Mouse (Mus musculus): ENCODE results near the gene Pex19.

Gene Pex19

DNA sequence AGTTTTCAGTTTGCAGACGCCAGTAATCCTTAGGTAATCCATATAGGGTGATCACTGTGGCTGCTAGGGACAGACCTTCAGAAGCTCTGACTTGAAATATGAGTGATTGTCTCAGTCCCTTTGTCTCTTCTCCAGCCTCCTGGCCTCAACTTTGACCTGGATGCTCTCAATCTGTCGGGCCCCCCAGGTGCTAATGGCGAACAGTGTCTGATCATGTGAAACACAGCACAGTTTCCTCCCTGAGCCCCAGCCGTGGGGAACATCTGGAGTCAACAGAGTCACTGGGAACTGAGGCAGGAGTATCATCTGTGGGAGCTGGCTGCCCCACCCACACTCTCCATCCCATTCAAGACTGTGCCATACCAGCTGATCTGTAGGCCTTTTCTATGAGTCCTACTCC, 7.5 kb downstream of the Pex19 start:
- no peak for DNase-seq

DNA sequence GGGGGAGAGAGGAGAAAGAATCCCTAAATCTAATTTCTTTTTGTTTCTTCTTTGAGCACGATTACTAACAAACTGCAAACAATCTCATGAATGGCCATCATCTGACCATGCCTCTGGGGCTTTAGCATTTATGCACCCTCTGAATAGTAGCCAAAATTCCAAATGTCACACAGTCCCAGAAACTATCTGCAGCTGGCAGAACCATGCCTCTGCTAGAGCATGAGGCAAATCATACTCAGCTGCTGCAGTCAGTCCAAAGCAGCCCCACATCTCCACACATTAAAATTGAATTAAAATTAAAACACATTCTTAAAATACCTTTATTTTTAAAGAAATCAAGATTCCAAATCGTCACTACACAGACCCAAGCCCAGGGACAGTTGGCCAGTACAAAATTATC, 13.6 kb downstream of the Pex19 start:
- DNase-seq: no peak

DNA sequence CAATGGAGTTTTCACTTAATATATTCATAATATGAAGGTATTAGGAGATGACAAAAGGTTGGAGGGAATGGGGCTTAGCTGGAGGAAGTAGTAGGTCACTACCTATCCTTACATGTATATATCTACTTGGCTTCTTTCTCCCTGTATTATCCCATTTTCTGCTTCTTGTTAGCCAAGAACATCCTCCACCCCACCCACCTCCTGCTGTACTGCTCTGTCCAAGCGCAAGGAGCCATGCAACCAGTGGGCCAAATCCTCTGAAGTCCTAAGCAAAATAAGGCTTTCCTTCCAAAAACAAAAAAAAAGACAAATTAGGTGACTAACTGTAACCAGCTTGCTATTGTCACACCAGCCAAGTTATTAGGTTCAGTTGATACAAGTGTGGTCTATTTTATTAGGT, 14.3 kb downstream of the Pex19 start:
- no peak for DNase-seq

DNA sequence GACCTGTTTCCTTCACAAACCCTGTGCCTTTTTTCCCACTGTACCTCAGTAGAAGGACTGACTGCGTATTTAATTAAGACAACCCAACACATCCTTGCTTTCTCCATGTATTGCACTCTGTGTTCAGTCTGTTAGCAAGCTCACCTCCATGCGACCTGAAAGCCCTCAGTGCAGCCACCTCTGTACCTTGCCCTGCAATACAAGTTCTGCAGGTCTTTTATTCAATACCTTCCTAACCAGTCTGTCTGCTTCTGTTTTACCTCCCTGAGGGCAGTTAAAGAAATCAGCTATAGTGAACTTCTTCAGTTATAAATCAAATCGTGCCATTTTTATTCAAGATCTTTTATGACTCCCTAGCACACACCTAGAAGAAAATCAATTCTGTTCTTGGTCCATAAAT, 15.0 kb downstream of the Pex19 start:
- no peak for DNase-seq

DNA sequence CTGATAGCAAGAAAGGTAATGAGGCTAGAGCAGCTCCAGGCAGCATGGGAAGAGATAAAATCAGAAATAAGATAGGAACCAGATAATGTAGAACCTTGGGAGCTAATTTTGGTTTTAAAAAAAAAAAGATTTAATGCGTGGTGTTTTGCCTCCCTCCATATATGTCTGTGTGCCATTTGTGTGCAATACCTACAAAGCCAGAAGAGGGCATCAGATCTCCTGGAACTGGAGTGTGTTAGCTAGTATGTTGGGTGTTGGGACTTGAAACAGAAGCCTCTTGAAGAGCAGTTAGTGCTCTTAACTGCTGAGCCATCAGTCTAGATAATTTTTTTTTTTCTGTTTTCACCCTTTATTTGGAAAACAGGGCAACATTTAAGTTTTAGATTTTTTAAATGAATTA, 17.0 kb downstream of the Pex19 start:
- DNase-seq: peak; percentile 69

DNA sequence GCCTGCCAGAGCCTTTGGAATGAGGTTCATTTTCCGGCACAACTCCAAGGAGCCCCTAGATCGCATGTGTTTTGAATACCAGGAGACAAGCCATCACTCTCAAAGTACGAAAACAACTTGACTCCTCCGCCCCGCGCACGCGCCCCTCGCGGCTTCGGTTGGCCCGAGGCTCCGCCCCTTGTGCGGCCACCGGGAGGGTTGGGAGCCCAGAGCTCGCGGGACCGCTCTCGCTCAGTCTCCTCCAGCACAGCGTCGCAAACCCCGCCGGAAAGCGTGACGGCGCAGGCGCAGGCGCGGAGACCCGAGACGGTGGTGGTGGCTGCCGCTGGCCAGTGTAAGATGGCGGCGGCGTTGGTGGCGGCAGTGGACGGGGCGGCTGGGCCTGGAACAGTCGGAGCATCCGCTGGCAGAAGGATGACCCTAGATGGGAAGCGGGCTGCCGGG, 21.3 kb downstream of the Pex19 start, which contains the start of gene Dcaf8:
Gene Dcaf8 (plus strand): TSS at position 250 of the 444 bp plus-strand sequence.
- DNase-seq: peak; percentile 99

DNA sequence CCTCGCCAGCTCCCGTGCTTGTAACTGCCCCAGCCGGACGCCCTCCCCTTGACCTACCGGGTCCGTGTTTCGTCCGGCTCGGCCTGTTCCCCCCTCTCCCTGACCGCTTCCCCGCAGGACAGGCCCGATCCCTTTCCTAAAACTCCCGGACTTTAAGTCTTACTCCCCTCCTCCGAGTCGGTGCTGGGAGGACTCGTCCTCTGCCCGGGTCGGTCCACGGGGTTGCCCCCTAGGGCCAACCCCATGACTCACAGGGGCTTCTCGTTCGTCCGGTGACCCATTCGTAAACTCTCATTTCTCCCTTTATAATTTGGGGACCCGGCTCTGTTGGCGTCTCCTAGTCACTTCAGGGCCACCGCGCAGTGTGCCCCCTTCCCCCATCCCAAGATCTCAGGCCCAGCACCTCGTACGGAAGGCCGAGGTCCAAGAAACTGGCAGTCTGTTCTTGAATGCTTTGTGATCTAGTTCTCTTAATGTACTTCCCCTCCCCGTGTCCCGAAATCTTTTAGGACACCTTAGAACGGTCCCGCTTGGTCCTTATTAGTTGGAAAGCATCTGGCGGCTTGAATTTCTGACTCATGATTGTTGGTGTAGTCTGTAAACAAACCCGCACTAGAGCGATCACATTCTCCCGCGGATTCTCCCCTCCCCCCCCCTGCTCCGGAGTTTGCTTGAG, 21.9 kb downstream of the Pex19 start:
- peak; percentile 76 for DNase-seq

DNA sequence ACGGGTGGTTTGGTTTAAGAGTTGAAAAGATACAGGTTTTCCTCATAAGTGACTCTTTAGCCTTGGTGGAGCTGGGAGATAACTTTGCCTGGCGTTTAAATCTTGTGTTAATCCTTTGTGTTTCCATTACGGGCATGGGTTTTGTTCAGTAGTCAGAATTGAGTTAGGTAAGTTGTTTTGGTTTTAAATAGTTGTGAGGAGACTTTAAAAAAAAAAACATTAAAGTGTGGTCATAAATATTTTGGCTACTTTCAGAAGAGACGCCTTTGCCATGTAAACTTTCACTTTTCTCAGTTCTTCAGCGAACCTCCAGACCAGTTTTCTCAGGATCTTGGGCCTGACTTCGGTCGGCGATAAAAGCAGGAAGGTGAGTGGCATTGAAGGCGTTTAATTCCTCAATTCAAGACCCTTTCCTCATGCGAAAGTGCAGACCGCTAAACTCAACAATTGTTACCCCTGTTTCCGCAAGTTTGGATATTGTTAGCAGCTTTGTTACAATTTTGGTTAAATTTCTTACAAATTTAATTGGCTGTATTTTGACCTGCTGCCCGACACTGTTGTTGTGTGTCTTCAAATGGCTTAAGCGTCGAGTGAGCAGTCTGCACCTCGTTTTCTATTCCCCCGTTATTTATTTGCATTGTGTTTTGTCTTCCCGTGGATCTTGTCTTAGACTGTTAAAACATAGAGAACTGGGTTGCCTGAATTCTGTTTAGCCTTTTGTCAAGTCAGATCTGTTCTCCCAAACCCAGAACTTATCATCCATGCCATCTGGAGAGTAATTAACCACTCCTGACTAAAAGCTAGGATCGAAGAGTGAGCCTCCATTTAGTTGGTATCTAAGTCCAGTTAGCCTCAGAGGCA, 22.6 kb downstream of the Pex19 start:
- peak; percentile 33 for DNase-seq

DNA sequence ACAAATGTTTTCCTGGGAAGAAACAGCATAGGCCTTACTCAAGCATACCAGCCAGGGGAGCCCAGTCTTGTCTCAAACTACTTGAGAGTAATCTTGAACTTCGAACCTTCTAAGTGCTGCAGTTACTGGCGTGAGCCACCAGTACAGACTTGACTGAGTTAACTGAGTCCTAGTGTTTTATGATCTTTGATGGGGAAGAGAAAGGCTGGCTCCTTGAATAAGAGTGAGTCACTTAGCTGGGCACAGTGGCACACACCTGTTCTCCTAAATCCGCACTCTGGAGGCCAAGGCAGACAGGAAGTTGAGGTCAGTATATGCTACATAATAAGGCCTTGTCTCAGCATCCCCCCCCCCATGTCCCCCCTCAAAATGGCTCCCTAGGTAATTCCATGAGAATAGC, 28.0 kb downstream of the Pex19 start:
- no peak for DNase-seq

DNA sequence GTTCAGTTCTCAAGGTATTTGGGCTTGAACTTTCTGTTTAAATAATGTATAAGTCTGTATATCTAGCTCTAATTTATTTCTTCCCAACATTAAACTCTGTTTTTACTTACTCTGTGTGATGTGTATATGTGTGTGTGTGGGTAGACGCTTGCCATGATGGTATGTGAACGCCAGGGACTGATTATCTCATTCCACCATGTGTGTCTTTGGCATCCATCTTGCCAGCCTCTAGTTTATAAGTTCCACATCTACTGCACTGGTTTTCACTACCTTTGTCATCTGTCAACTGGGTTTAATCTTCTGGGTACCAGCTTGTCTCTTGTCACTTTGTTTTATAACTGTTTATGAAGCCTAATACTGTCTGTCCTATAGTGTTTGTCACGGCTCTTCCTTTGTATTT, 29.0 kb downstream of the Pex19 start:
- no peak for DNase-seq

DNA sequence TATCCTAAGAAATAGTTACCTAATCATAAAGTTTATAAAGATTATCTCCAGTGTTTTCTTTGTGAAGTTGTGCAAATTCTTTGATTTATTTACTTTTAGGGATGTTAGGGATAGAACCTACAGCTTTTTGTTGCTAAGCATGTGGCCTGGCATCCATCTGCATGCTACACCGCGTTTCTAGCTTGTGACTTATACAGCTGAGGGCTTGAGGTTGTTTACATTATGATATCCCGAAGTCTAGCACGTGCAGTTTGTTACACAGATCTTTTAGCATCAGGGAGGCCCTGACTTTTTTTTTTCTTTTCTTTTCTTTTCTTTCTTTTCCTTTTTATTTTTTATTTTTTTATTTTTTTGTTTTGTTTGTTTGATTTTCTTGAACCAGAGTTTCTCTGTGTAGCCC, 33.4 kb downstream of the Pex19 start:
- DNase-seq: no peak

DNA sequence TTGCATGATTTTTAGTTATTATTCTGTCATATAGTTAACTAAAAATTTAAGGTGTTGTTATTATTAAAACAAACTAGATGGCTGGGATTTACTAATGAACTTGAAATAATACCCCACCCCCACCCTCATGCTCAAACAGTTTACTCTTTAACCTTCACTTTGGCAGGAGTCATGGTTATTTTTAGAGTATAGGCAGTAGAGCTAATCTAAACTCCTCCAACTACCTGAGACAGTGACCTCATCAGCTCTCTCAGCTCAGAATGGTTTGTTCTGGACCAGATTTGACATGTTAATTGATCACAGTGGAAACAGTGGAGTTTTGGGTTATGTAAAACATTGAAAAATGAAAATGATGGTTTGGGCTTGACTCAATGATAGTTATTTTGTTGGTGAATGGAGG, 34.0 kb downstream of the Pex19 start:
- no peak for DNase-seq

DNA sequence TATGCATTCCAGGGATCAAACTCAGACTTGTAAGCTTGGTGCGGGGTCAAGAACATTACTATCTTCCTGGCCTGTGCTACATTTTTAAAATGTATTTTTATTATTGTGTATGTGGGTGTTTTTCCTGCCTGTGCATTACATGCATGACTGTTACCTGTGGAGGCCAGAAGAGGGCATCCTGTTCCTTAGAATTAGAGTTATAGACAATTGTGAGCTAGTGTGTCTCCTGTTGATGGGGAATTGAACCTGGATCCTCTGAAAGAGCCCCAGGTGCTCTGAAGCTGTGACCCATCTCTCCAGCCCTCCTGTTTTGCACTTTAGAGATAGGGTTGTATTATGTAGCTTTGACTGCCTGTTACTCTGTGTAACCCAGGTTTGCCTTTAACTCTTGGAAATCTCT, 35.5 kb downstream of the Pex19 start:
- peak; percentile 42 for DNase-seq

DNA sequence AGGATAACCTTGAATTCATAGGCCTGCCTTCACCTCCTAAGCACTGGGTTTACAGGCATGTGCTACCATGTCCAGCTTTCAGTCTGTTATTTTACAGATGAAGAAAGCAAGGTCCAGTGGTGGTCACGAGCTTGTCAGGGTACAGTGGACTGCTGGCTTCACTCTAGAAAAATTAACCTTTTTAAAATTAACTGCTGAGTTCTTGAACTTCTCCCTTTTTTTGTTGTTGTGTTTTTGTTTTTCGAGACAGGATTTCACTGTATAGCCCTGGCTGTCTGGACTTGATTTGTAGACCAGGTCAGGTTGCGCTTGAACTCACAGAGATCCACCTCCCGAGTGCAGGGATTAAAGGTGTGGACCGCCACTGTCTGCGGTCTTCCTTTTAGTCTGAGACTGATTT, 36.4 kb downstream of the Pex19 start:
- DNase-seq: no peak

DNA sequence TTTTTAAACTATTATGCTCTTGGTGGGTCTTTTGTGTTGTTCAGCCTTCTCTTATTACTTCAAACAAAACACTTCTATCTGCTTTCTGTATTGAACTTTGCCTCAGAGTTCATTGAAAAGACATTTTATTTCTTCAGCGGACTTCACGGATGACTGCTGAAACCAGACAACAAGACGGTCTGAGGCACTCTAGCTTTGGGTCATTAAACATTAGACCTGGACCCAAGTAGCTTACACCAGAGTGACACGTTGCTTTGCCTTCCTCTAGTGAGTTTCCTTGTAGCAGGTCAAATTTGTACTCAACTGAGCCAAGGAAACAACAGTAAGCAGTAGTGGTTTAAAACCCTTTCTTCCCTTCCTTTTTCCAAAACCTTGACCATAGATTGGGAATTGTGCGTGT, 41.4 kb downstream of the Pex19 start:
- DNase-seq: no peak

DNA sequence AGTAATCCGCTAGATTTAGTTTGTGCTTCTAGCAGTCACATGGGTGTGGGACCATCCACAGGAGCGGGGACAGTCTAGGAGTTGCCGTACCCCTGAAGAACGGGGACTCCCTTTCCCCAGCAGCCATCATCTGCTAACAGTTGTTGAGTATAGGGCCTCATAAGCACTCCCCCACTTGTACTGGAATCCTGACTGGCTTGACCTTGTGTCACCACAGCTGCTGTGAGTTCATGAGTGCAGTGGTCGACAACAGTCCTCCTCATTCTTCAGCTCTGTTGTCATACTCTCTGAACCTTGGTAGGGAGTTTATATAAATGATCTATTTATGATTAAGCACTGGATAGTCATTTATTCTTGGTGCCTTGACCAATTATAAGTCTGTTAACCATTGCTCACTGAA, 43.3 kb downstream of the Pex19 start:
- DNase-seq: no peak

DNA sequence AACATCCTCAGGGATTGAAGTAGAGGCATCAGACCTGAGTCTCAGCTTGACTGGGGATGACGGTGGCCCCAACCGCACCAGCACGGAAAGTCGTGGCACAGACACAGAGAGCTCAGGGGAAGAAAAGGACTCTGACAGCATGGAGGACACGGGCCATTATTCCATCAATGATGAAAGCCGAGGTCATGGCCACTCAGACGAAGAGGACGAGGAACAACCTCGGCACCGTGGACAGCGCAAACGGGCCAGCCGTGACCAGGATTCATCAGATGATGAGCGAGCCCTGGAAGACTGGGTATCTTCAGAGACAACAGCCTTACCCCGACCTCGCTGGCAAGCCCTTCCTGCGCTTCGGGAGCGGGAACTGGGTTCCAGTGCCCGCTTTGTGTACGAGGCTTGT, 45.8 kb downstream of the Pex19 start:
- DNase-seq: no peak

DNA sequence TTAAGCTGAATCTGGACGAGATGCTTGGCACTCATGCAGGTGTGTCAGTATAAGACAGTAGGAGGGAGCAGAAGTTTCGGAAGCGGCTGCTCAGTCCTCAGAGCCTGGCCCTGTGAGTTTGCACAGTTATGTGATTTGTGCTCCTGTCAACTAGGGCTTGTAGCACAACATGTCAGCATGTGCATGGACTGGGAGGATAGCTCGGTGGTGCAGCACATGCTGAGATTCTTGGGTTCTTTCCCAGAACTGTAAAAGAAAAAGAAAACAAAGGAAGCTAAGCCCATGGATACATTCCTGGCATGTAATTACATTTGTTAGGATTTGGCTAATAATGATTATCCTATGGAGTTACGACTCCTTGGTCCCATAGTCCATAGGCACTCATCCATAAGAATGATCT, 46.6 kb downstream of the Pex19 start:
- no peak for DNase-seq

DNA sequence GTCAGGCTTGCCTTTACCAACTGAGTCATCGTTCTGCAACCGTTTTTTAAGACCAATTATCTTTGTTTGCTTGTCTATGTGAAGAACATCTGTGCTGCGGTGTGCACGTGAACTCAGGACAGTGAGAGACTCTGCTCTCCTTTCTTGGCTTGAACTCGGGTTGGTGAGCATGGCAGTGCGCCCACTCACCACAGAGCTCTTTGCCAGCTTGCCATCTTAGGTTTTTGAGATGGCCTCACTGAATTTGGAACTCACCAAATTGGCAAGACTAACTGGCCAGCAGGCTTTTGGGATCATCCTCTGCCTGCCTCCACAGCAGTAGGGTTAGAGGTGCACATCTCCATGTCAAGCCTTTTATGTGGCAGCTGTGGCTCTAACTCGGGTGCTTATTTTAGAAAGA, 51.2 kb downstream of the Pex19 start:
- no peak for DNase-seq

DNA sequence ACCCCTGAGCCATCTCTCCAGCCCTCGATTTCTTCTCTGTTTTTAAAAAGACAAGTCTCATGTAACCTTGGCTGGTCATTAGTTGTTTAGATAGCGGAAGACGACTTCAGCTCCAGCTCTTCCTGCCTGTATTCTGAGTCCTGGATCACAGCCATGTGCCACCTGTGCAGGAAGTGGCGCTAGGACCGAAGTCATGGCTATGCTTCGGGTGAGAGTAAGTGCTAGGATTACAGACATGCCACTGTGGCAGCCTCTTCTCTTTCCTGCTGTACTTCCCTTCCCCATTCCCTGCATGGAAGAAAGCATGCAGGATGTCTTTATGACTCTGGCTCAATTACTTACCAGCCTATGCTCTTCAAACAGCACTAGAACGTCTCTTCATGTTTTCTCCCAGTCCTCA, 52.5 kb downstream of the Pex19 start:
- DNase-seq: no peak

DNA sequence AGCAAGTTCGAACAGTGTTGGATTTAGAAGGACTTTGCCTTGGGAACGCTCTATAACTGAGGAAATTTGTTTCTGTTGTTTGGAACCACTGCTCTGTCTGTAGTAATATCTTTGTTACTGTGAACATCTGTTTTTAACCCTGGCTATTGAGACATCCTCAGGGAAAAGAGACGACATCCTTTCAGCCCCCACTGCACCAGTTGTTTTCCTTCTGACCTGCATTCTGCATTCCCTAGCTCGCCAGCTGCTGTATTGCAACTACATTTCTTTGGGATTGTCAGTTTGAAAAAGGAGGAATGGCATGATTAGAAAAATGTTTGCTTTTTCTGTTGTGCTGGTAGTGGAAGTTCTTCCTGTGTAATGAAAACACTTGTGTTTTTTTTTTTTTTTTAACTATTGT, 54.3 kb downstream of the Pex19 start:
- DNase-seq: no peak

DNA sequence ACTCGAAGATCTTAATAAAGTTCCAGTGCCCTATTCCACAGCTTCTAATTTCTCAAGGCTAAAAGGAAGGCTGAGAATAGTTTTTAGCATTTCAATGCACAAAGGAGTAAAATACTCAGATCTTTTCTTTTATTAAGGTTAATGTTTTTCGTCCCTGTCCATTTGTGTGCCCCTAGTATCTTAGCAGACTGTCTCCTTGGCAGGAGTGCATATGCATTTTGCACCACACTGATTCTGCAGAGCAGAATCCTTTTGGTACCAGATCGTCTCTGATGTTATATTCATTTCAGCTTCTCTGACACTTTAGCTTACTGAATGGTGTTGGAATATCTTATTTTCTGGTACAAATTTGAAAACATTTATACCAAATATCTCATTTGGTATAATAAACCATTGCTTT, 55.2 kb downstream of the Pex19 start:
- DNase-seq: no peak

DNA sequence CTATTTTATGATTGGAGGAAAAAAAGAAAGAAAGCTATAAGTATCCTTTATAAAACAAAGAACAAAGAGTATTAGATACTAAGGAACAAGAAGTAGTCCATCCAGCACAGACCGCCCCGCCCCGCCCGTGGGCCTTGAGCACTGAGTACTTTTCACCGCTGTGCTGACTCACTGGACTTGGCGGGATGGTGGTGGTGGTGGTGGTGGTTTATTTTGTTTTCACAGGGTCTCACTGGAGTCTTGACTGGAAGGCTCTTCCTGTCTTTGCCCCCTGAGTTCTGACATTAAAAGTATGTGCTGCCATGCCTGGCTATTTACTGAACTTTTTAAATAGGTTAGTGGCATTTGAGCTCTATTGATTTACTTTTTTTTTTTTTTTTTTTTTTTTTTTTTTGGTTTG, 56.5 kb downstream of the Pex19 start:
- DNase-seq: no peak

DNA sequence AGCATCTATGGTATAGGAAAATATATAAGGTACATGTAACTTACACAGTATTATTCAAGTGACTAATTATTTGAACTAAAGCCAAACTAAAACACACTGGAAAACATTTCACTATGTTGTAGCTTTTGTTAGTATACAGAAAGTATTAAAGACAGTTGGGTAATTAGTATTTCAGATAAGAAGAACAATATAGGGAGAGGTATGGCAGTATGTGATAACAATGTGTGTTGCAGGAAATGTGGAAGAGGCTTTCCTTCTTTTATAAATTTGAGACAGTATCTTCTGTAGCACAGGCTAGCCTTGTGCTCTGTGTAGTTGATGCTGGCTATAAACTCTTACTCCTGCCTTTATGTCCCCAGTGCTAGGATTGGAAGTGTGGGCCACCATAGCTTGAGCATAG, 57.4 kb downstream of the Pex19 start:
- DNase-seq: no peak

Measured in embryo, embryonic 11 days (tissue).